Mouse (Mus musculus): ENCODE measurements at regions not wholly inside any gene's neighbourhood (a gene's known extent, or its start where the extent isn't known, plus 50 kb on each side); places are given as distances from the start of the nearest gene placed in this dataset.

- no peak for ATAC-seq (ENCODE audit: low read depth)
- no peak overlapping the region for H3K27ac ChIP-seq (replicated peaks)
Measured at GRCm38 (mm10) chr5:64597451-64597850, 205.7 kb upstream of the Klf3 start.

GRCm38 (mm10) chr5:64598606-64599005 is 204.6 kb upstream of the Klf3 start:
- Histone ChIP-seq H3K4me1 (replicated peaks) (peaks cover 29% of the 10 kb centered on the region), H3K9ac (no peak overlapping the region), H3K27ac (replicated peaks) (no peak overlapping the region), H3K36me3 (no peaks in the 10 kb centered on the region), H3K4me3 (no peak overlapping the region), H3K4me2 (no peak overlapping the region), H3K9me3 (no peaks in the 10 kb centered on the region), H3K27me3 (no peaks in the 10 kb centered on the region)
- no peak for ATAC-seq (ENCODE audit: low read depth)
- WGBS: 81% methylated on average over 3 of the region's 3 CpGs

More at GRCm38 (mm10) chr5:64597451-64597850, 205.7 kb upstream of the Klf3 start:
- no peak overlapping the region for H3K4me3 ChIP-seq
- no peaks in the 10 kb centered on the region for H3K36me3 ChIP-seq
- peaks cover 29% of the 10 kb centered on the region for H3K4me1 ChIP-seq (replicated peaks)
- WGBS: 62% methylated on average over 3 of the region's 3 CpGs
- no peaks in the 10 kb centered on the region for H3K9me3 ChIP-seq
- H3K9ac ChIP-seq: no peak overlapping the region
- no peaks in the 10 kb centered on the region for H3K27me3 ChIP-seq
- no peak overlapping the region for H3K4me2 ChIP-seq

- Histone ChIP-seq H3K27ac (replicated peaks) (no peak overlapping the region), H3K27me3 (no peaks in the 10 kb centered on the region), H3K9me3 (no peaks in the 10 kb centered on the region), H3K4me1 (replicated peaks) (peaks cover 29% of the 10 kb centered on the region), H3K9ac (no peak overlapping the region), H3K4me2 (no peak overlapping the region), H3K36me3 (no peaks in the 10 kb centered on the region), H3K4me3 (no peak overlapping the region)
- no peak for ATAC-seq (ENCODE audit: low read depth)
- WGBS: 64% methylated on average over 3 of the region's 3 CpGs
Measured at GRCm38 (mm10) chr5:64599015-64599414, 204.2 kb upstream of the Klf3 start.

- Histone ChIP-seq H3K9me3 (no peaks in the 10 kb centered on the region), H3K27ac (replicated peaks) (0 out of 2 replicates have a peak overlapping the region, but pooled peaks have one; percentile 39)
Measured at GRCm38 (mm10) chr5:64599865-64600288, 203.3 kb upstream of the Klf3 start.

GRCm38 (mm10) chr5:64600392-64600791 is 202.8 kb upstream of the Klf3 start:
- Histone ChIP-seq H3K4me2 (peak overlapping the region; percentile 13; the same call in 1 of the 2 replicates), H3K27ac (replicated peaks) (no peak overlapping the region), H3K4me1 (replicated peaks) (peaks cover 19% of the 10 kb centered on the region), H3K9ac (no peak overlapping the region), H3K9me3 (no peaks in the 10 kb centered on the region), H3K27me3 (no peaks in the 10 kb centered on the region), H3K4me3 (no peak overlapping the region), H3K36me3 (no peaks in the 10 kb centered on the region)
- WGBS: 67% methylated on average over 7 of the region's 7 CpGs
- ATAC-seq (ENCODE audit: low read depth): no peak

More at GRCm38 (mm10) chr5:64599865-64600288, 203.3 kb upstream of the Klf3 start:
- H3K36me3 ChIP-seq: no peaks in the 10 kb centered on the region
- peak overlapping the region; percentile 13; the same call in 1 of the 2 replicates for H3K4me2 ChIP-seq
- no peak overlapping the region for H3K9ac ChIP-seq
- no peaks in the 10 kb centered on the region for H3K27me3 ChIP-seq
- H3K4me1 ChIP-seq (replicated peaks): peaks cover 24% of the 10 kb centered on the region
- 58% methylated on average over 13 of the region's 13 CpGs for WGBS
- ATAC-seq (ENCODE audit: low read depth): no peak
- no peak overlapping the region for H3K4me3 ChIP-seq

GRCm38 (mm10) chr5:64600811-64601210 is 202.4 kb upstream of the Klf3 start:
- no peaks in the 10 kb centered on the region for H3K36me3 ChIP-seq
- no peak overlapping the region for H3K9ac ChIP-seq
- H3K9me3 ChIP-seq: no peaks in the 10 kb centered on the region
- 89% methylated on average over 2 of the region's 2 CpGs for WGBS
- no peak for ATAC-seq (ENCODE audit: low read depth)
- no peak overlapping the region for H3K27ac ChIP-seq (replicated peaks)
- H3K4me3 ChIP-seq: no peak overlapping the region
- peaks cover 15% of the 10 kb centered on the region for H3K4me1 ChIP-seq (replicated peaks)
- no peaks in the 10 kb centered on the region for H3K27me3 ChIP-seq
- H3K4me2 ChIP-seq: no peak overlapping the region

- H3K27ac ChIP-seq (replicated peaks): no peak overlapping the region
- no peaks in the 10 kb centered on the region for H3K9me3 ChIP-seq
- 88% methylated on average over 8 of the region's 8 CpGs for WGBS
- no peaks in the 10 kb centered on the region for H3K27me3 ChIP-seq
- H3K4me1 ChIP-seq (replicated peaks): peaks cover 13% of the 10 kb centered on the region
- no peaks in the 10 kb centered on the region for H3K36me3 ChIP-seq
- ATAC-seq (ENCODE audit: low read depth): no peak
- no peak overlapping the region for H3K9ac ChIP-seq
- H3K4me2 ChIP-seq: no peak overlapping the region
- H3K4me3 ChIP-seq: no peak overlapping the region
Measured at GRCm38 (mm10) chr5:64601285-64601684, 201.9 kb upstream of the Klf3 start.

GRCm38 (mm10) chr5:64601832-64602231 is 201.4 kb upstream of the Klf3 start:
- no peaks in the 10 kb centered on the region for H3K36me3 ChIP-seq
- no peak overlapping the region for H3K4me2 ChIP-seq
- 84% methylated on average over 5 of the region's 5 CpGs for WGBS
- peaks cover 13% of the 10 kb centered on the region for H3K4me1 ChIP-seq (replicated peaks)
- H3K9me3 ChIP-seq: no peaks in the 10 kb centered on the region
- no peak overlapping the region for H3K4me3 ChIP-seq
- no peaks in the 10 kb centered on the region for H3K27me3 ChIP-seq
- no peak overlapping the region for H3K27ac ChIP-seq (replicated peaks)
- no peak overlapping the region for H3K9ac ChIP-seq
- ATAC-seq (ENCODE audit: low read depth): no peak

- 89% methylated on average over 8 of the region's 8 CpGs for WGBS
- Histone ChIP-seq H3K4me3 (no peak overlapping the region), H3K27ac (replicated peaks) (no peak overlapping the region), H3K27me3 (no peaks in the 10 kb centered on the region), H3K4me2 (no peak overlapping the region), H3K4me1 (replicated peaks) (peaks cover 13% of the 10 kb centered on the region), H3K9ac (no peak overlapping the region), H3K9me3 (no peaks in the 10 kb centered on the region), H3K36me3 (no peaks in the 10 kb centered on the region)
- ATAC-seq (ENCODE audit: low read depth): no peak
Measured at GRCm38 (mm10) chr5:64602356-64602936, 200.7 kb upstream of the Klf3 start.

- Histone ChIP-seq H3K27ac (replicated peaks) (no peak overlapping the region), H3K36me3 (no peaks in the 10 kb centered on the region), H3K4me3 (no peak overlapping the region), H3K27me3 (no peaks in the 10 kb centered on the region), H3K4me1 (replicated peaks) (peaks cover 13% of the 10 kb centered on the region), H3K9ac (no peak overlapping the region), H3K4me2 (no peak overlapping the region), H3K9me3 (no peaks in the 10 kb centered on the region)
- ATAC-seq (ENCODE audit: low read depth): no peak
- WGBS: 91% methylated on average over 11 of the region's 11 CpGs
Measured at GRCm38 (mm10) chr5:64602996-64603755, 200.0 kb upstream of the Klf3 start.

- no peak overlapping the region for H3K4me2 ChIP-seq
- H3K4me1 ChIP-seq (replicated peaks): peaks cover 3% of the 10 kb centered on the region
- no peak for ATAC-seq (ENCODE audit: low read depth)
- H3K27me3 ChIP-seq: no peaks in the 10 kb centered on the region
- H3K27ac ChIP-seq (replicated peaks): no peak overlapping the region
- no peak overlapping the region for H3K4me3 ChIP-seq
- no peaks in the 10 kb centered on the region for H3K9me3 ChIP-seq
- no peaks in the 10 kb centered on the region for H3K36me3 ChIP-seq
- H3K9ac ChIP-seq: no peak overlapping the region
Measured at GRCm38 (mm10) chr5:64605171-64605570, 198.0 kb upstream of the Klf3 start.

GRCm38 (mm10) chr5:64605991-64606390 is 197.2 kb upstream of the Klf3 start:
- no peaks in the 10 kb centered on the region for H3K27me3 ChIP-seq
- no peak overlapping the region for H3K4me3 ChIP-seq
- H3K4me2 ChIP-seq: no peak overlapping the region
- H3K9ac ChIP-seq: no peak overlapping the region
- H3K27ac ChIP-seq (replicated peaks): no peak overlapping the region
- H3K4me1 ChIP-seq (replicated peaks): peaks cover 11% of the 10 kb centered on the region
- no peaks in the 10 kb centered on the region for H3K36me3 ChIP-seq
- no peak for ATAC-seq (ENCODE audit: low read depth)
- H3K9me3 ChIP-seq: no peaks in the 10 kb centered on the region
- 66% methylated on average over 5 of the region's 5 CpGs for WGBS

All from neural tube, embryonic 13.5 days (tissue).